Mouse (Mus musculus): ENCODE data around the gene Gpatch8. TPM values are rescaled to one million over a fixed set of nuclear protein-coding genes. Genes with fewer than 3 reads are reported as not detected.
"Not testable (repeated sequence)": the region's sequence is repeated elsewhere in the genome, so short reads cannot be mapped to it uniquely, and the experiment has no call there.

Gene Gpatch8
- polyA plus RNA-seq, 1 experiment from 2014 or later, result 71.6 TPM

DNA sequence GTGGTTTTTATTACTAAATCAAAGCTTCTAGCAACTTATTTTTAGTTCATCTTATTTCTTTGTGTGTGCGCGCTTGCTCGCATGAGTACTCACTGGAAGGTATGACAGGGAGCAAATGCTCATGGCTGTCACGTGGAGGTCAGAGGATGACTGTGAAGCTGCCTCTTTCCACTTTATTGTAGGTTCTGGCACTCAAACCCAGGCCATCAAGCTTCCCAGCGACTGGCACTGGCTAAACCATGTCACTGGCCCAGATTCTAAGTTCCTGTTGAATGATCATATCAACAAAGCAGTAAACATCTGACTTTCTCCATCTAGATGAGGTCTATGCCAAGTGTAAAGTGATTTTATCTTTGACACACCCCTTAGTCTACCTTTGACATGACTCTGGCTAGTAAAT, 14.7 kb downstream of the Gpatch8 start:
- peaks cover 14% of the 10 kb centered on the region for H3K4me1 ChIP-seq
- no peak for ATAC-seq (ENCODE audit: low FRiP score)
- WGBS, result 93% methylated on average over 5 of the region's 5 CpGs

DNA sequence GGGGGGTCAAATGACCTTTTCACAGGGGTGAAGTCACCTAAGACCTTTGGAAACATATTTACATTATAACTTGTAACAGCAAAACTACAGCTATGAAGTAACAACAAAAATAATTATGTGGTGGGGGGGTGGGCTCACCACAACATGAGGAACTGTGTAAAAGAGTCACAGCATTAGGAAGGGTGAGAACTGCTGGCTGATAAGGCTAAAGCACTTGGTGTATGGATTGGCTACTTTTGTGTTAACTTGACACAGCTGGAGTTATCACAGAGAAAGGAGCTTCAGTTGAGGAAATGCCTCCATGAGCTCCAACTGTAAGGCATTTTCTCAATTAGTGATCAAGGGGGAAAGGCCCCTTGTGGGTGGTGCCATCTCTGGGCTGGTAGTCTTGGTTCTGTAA, 15.9 kb downstream of the Gpatch8 start:
- not testable (repeated sequence) for H3K9me3 ChIP-seq (replicated peaks); H3K36me3 ChIP-seq; H3K27ac ChIP-seq (replicated peaks); ATAC-seq (ENCODE audit: low FRiP score); H3K9ac ChIP-seq (replicated peaks); H3K4me3 ChIP-seq (replicated peaks); H3K4me2 ChIP-seq; H3K27me3 ChIP-seq (replicated peaks)
- peaks cover 13% of the 10 kb centered on the region for H3K4me1 ChIP-seq

More for the DNA sequence above, 14.7 kb downstream of the Gpatch8 start:
- H3K27ac ChIP-seq (replicated peaks), result no peak overlapping the region
- H3K4me3 ChIP-seq (replicated peaks), result no peak overlapping the region
- H3K9ac ChIP-seq (replicated peaks), result no peak overlapping the region
- 0 out of 2 replicates have a peak, but pooled peaks cover 3% of the 10 kb centered on the region for H3K36me3 ChIP-seq
- H3K9me3 ChIP-seq (replicated peaks), result no peaks in the 10 kb centered on the region
- no peaks in the 10 kb centered on the region for H3K27me3 ChIP-seq (replicated peaks)
- no peak overlapping the region for H3K4me2 ChIP-seq

DNA sequence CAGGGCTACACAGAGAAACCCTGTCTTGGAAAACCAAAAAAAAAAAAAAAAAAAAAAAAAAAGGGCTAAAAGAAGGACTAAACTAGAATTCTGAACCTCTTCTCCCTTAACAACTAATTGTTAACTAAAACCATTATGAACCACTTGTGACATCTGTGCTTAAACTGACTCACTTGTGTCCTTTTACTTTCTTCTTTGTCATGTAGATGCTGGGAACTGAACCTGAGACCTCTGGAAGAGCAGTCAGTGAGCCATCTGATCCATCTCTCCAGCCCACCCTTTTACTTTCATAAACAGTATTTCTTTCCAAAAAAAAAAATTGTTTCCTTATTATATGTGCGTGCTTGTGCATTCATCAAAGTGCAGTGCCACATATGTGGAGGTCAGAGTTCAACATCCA, 16.5 kb downstream of the Gpatch8 start:
- H3K4me2 ChIP-seq, result no peak overlapping the region
- no peaks in the 10 kb centered on the region for H3K27me3 ChIP-seq (replicated peaks)
- H3K27ac ChIP-seq (replicated peaks), result no peak overlapping the region
- 77% methylated on average over 1 of the region's 1 CpGs for whole genome bisulfite sequencing
- no peaks in the 10 kb centered on the region for H3K9me3 ChIP-seq (replicated peaks)
- H3K9ac ChIP-seq (replicated peaks), result no peak overlapping the region
- no peak for ATAC-seq (ENCODE audit: low FRiP score)
- H3K36me3 ChIP-seq, result 0 out of 2 replicates have a peak, but pooled peaks cover 3% of the 10 kb centered on the region
- peaks cover 13% of the 10 kb centered on the region for H3K4me1 ChIP-seq
- no peak overlapping the region for H3K4me3 ChIP-seq (replicated peaks)

DNA sequence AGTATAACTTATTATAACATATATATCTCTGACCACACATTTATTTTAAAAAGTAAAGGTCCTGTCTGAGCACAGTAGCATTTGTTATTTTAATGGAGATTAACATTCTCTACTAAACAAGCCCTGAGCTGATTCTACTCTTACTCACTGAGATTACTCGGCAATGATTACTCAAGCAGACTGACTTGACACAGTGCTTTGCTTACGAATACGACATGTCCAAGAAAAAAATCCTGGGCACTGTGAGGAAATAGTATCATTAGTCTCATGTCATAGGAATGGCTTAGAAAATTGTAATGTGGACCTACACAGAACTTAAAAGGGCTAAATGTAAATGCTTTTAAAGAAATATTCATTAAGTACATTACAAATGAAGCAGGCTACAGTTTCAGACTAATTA, 20.0 kb downstream of the Gpatch8 start:
- no peak overlapping the region for H3K9ac ChIP-seq (replicated peaks)
- H3K4me2 ChIP-seq, result no peak overlapping the region
- H3K36me3 ChIP-seq, result 0 out of 2 replicates have a peak, but pooled peaks cover 3% of the 10 kb centered on the region
- no peak overlapping the region for H3K4me3 ChIP-seq (replicated peaks)
- peaks cover 8% of the 10 kb centered on the region for H3K4me1 ChIP-seq
- no peaks in the 10 kb centered on the region for H3K27me3 ChIP-seq (replicated peaks)
- 56% methylated on average over 3 of the region's 3 CpGs for WGBS
- ATAC-seq (ENCODE audit: low FRiP score), result no peak
- no peak overlapping the region for H3K27ac ChIP-seq (replicated peaks)
- H3K9me3 ChIP-seq (replicated peaks), result no peaks in the 10 kb centered on the region

DNA sequence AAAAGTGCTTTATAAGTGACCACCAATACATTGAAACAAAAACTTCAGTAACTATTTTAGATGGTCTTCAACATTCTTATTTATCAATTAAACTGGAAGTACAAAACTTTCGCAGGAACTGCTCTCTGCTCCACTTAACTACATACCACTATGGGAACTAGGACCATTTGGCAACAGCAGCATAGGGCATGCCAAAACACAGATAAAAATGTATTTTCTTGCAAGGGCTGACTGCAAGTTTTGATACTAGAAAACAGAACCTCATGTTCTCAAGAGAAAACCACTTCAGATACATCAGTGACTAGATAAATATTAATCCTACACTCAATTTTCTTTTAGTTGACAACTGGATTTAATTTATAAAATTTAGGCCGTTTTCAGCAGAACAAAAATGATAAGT, 22.1 kb downstream of the Gpatch8 start:
- H3K27me3 ChIP-seq (replicated peaks), result no peaks in the 10 kb centered on the region
- ATAC-seq (ENCODE audit: low FRiP score), result no peak
- H3K36me3 ChIP-seq, result 0 out of 2 replicates have a peak, but pooled peaks cover 3% of the 10 kb centered on the region
- no peaks in the 10 kb centered on the region for H3K9me3 ChIP-seq (replicated peaks)
- H3K4me1 ChIP-seq, result peaks cover 8% of the 10 kb centered on the region
- 92% methylated on average over 2 of the region's 2 CpGs for WGBS
- H3K4me3 ChIP-seq (replicated peaks), result no peak overlapping the region
- no peak overlapping the region for H3K27ac ChIP-seq (replicated peaks)
- no peak overlapping the region for H3K4me2 ChIP-seq
- no peak overlapping the region for H3K9ac ChIP-seq (replicated peaks)

DNA sequence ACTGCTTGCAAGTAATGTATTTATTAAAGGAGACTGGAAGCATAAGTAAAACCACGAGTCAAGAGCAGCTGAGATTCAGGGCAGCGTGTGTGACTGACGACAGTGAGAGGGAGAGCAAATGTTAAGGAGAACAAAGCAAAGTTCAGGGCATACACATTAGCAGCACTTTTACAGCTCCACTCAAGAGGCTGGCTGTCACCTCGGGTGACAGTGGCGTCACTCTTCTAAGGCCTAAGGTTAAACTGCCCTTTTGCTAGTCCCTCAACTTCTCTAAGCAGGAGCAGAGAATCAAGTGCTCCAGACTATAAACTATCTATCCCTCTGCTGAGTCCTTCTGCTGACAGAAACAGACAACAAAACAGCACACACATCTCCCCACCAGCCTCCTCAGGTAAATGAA, 24.8 kb downstream of the Gpatch8 start:
- WGBS, result 32% methylated on average over 5 of the region's 5 CpGs
- Histone ChIP-seq H3K4me1 (peaks cover 6% of the 10 kb centered on the region), H3K27me3 (replicated peaks) (no peaks in the 10 kb centered on the region), H3K4me3 (replicated peaks) (no peak overlapping the region), H3K9ac (replicated peaks) (no peak overlapping the region), H3K36me3 (no peaks in the 10 kb centered on the region), H3K9me3 (replicated peaks) (no peaks in the 10 kb centered on the region), H3K27ac (replicated peaks) (no peak overlapping the region), H3K4me2 (no peak overlapping the region)
- ATAC-seq (ENCODE audit: low FRiP score), result no peak

DNA sequence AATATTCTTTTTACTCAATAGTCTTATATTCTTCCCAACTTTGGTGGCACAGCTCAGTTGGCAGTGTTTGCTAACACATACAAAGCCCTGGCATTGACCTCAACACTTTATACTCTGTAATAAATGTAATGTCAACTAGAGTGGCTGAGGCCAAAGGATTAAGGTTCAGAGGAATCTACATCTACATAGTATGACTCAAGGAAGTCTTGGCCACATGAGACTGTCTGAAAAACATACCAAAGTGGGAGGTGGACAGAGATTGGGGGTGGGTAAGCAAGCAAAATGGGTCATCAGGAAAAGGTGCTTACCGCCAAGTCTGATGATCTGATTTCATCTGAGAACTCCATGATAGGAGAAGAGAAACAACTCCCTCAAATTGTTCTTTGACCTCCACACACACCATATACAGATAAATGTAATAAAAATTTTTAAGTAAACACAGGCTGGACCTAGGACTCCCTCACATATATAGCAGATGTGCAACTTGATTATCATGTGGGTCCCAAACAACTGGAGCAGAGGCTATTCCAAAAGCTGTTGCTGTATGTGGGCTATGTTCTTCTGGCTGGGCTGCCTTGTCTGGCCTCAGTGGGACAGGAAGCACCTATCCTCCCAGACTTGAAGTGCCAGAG, 41.3 kb downstream of the Gpatch8 start:
- Histone ChIP-seq H3K4me2 (no peak overlapping the region), H3K9ac (replicated peaks) (no peak overlapping the region)
- 100% methylated on average over 1 of the region's 1 CpGs for WGBS

DNA sequence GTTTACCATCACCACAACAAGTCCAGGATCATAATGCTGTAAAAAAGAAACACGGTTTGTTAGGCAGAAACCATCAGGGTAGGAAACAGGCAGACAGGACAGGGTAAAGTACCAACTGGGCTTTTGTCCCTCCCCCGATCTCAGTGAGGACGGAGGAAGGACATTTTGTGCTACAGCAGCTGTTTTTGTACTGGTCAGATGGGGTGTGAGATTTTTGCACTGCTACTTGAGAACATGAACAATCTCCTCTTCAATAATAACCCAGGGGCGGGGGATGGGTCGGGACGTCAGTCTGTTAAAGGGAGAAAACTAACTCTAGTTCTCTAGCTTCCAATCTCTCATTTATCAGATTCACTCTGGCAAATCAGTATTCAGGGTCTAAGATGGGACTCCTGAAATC, 46.0 kb downstream of the Gpatch8 start:
- no peaks in the 10 kb centered on the region for H3K4me1 ChIP-seq
- H3K4me2 ChIP-seq, result no peak overlapping the region
- H3K4me3 ChIP-seq (replicated peaks), result no peak overlapping the region
- H3K27me3 ChIP-seq (replicated peaks), result no peaks in the 10 kb centered on the region
- peaks cover 3% of the 10 kb centered on the region for H3K36me3 ChIP-seq
- no peak overlapping the region for H3K27ac ChIP-seq (replicated peaks)
- no peak overlapping the region for H3K9ac ChIP-seq (replicated peaks)
- no peaks in the 10 kb centered on the region for H3K9me3 ChIP-seq (replicated peaks)
- 73% methylated on average over 6 of the region's 6 CpGs for WGBS
- no peak for ATAC-seq (ENCODE audit: low FRiP score)

More for the DNA sequence above, 41.3 kb downstream of the Gpatch8 start:
- Histone ChIP-seq H3K9me3 (replicated peaks) (no peaks in the 10 kb centered on the region), H3K4me1 (no peaks in the 10 kb centered on the region), H3K27me3 (replicated peaks) (no peaks in the 10 kb centered on the region), H3K4me3 (replicated peaks) (no peak overlapping the region), H3K36me3 (0 out of 2 replicates have a peak, but pooled peaks cover 7% of the 10 kb centered on the region), H3K27ac (replicated peaks) (no peak overlapping the region)
- ATAC-seq (ENCODE audit: low FRiP score), result no peak

DNA sequence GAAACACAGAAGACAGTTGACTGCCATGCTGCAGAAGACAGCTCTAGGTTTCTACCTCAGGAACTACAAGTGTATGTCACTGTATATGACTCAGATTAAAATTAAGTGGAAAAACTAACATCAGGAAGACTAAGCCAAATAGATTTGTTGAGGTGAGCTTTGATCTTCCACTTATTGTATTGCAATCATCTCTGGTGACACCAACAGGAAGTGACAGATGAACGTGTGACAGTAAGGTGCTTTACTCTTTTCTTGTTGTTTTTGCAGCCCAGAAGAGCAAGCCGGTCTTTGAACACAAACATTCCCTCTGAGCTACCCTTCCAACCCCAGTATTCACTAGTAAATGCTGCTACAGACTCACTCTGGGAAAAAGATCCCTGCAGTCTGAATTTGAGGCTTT, 59.5 kb downstream of the Gpatch8 start:
- Histone ChIP-seq H3K4me1 (0 out of 2 replicates have a peak, but pooled peaks cover 3% of the 10 kb centered on the region), H3K27me3 (replicated peaks) (no peaks in the 10 kb centered on the region), H3K27ac (replicated peaks) (no peak overlapping the region), H3K9ac (replicated peaks) (no peak overlapping the region), H3K4me3 (replicated peaks) (no peak overlapping the region), H3K4me2 (no peak overlapping the region), H3K9me3 (replicated peaks) (no peaks in the 10 kb centered on the region), H3K36me3 (peaks cover 52% of the 10 kb centered on the region)
- WGBS, result 86% methylated on average over 2 of the region's 2 CpGs
- ATAC-seq (ENCODE audit: low FRiP score), result no peak

DNA sequence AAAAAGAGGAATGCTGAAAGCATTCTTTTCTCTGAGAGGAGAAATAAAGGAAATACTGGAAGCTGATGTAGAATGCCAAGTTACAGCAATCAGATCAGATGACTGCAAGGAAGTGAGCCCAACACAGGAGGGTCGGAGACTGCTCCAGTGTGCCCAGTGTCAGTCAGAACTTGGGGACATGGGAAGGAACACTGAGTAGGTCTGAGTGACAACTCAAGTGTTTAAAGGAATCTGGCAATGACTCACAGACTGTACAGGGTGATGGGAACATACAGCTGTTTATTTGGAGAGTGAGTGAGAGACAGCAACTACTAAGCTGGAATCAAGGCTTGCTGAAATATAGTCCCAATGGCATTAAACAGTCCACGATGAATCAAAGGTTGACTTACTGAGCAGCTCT, 60.0 kb downstream of the Gpatch8 start:
- H3K9ac ChIP-seq (replicated peaks), result no peak overlapping the region
- H3K4me3 ChIP-seq (replicated peaks), result no peak overlapping the region
- H3K9me3 ChIP-seq (replicated peaks), result no peaks in the 10 kb centered on the region
- 0 out of 2 replicates have a peak, but pooled peaks cover 3% of the 10 kb centered on the region for H3K4me1 ChIP-seq
- 96% methylated on average over 2 of the region's 2 CpGs for WGBS
- H3K36me3 ChIP-seq, result peaks cover 51% of the 10 kb centered on the region
- no peak for ATAC-seq (ENCODE audit: low FRiP score)
- H3K27ac ChIP-seq (replicated peaks), result no peak overlapping the region
- no peak overlapping the region for H3K4me2 ChIP-seq
- H3K27me3 ChIP-seq (replicated peaks), result no peaks in the 10 kb centered on the region

DNA sequence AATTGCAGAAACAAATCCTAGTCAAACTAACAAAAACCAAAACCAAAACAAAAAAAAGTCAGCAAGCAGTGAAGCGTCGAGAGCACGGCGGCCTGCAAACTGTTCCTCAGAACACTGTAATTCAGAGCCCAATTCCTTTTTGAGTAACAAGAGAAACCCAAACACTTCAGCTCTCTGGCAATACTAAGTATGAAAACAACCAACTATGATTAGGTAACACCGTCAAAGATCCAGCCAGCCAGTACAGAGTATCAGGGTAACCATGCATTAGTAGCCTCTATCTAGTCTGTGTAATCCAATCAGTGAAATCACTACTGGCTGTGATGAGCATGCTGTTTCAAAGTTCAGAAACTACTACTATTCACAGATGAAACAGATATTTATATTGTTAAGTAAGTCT, 60.5 kb downstream of the Gpatch8 start:
- H3K4me2 ChIP-seq, result no peak overlapping the region
- no peaks in the 10 kb centered on the region for H3K27me3 ChIP-seq (replicated peaks)
- H3K9ac ChIP-seq (replicated peaks), result no peak overlapping the region
- H3K27ac ChIP-seq (replicated peaks), result no peak overlapping the region
- H3K36me3 ChIP-seq, result peaks cover 48% of the 10 kb centered on the region
- H3K4me3 ChIP-seq (replicated peaks), result no peak overlapping the region
- no peaks in the 10 kb centered on the region for H3K9me3 ChIP-seq (replicated peaks)
- no peak for ATAC-seq (ENCODE audit: low FRiP score)
- 0 out of 2 replicates have a peak, but pooled peaks cover 3% of the 10 kb centered on the region for H3K4me1 ChIP-seq
- WGBS, result over 99% methylated on average over 5 of the region's 5 CpGs

DNA sequence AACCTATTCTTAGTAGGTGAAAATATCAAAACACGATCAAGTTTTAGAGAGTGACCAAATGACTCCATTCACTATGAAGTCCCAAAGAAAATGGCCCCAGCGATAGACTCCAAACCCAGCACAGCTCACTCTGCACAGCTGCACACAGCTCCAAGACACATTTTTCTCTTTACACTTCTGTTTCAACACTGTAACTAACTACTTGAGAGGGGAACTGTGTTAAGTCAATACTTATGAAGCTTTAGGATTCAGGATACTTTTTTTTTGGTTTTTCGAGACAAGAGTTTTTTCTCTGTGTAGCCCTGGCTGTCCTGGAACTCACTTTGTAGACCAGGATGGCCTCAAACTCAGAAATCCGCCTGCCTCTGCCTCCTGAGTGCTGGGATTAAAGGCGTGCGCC, 61.1 kb downstream of the Gpatch8 start:
- H3K9me3 ChIP-seq (replicated peaks), result no peaks in the 10 kb centered on the region
- H3K4me3 ChIP-seq (replicated peaks), result no peak overlapping the region
- 94% methylated on average over 6 of the region's 6 CpGs for WGBS
- peaks cover 44% of the 10 kb centered on the region for H3K36me3 ChIP-seq
- no peak overlapping the region for H3K27ac ChIP-seq (replicated peaks)
- ATAC-seq (ENCODE audit: low FRiP score), result no peak
- H3K27me3 ChIP-seq (replicated peaks), result no peaks in the 10 kb centered on the region
- H3K4me2 ChIP-seq, result no peak overlapping the region
- H3K4me1 ChIP-seq, result 0 out of 2 replicates have a peak, but pooled peaks cover 3% of the 10 kb centered on the region
- H3K9ac ChIP-seq (replicated peaks), result no peak overlapping the region
